In the genomic region with DNA sequence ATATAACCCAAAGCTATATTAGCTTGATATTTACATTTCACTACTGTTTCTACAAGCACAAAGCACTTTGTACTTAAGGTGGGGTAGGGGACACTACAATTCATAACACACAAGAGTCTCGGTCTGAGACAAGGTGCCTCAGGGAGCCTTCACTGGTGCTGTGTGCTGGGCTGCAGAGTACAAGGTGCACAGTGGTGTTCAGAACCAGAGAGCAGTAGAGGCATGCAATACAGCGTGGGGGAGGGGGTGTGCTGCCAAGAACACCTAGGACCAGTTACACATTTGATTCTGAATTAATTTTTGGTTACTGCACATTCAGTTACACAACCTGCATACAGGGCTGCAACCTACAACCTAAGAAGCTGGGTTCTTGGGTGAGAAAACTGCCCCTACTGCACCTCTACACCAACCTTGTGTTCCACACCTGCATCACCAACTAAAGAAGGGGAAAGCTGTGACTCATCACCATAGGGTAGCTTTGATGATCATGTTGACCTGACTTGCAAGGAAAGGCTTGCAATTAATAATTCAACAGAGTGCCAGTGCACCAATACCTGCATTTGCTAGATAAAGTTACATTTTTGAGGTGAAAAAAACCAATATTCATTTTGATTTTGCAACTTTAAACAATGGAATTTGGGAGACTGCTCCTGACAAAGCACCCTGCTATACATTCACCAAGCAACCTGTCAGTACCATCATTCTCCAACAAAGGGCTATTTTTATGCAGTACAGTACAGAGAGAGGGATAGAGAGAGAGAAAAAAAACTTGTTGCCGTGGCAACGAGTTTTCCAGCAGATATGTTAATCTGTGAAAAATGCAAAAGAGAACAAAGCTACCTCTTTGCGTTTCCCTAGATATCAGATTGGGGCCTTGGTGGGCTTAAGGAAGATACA, we compare ENCODE assay signal across 16 mouse cellular contexts. TPM values are rescaled to one million over a fixed set of nuclear protein-coding genes. Genes with fewer than 3 reads are reported as not detected.
DNase-seq lines count a peak whose midpoint lies in the region; ATAC-seq and TF ChIP-seq lines count a peak whose summit lies in the region.
"Had no signal": no experiment of that assay in that cellular context is flagged by ENCODE, and none has a peak within 500 bp of the region (broad histone marks: within the 10 kb centered on the region; RNA-seq: fewer than 3 reads in every experiment).

No protein-coding gene starts in this region.

- no peaks in the 10 kb centered on the region for H3K4me1 ChIP-seq in forebrain, embryonic 14.5 days (ENCODE audit: control insufficient read depth, insufficient read depth, low read length)
- no peaks in the 10 kb centered on the region for H3K4me1 ChIP-seq in forebrain, embryonic 12.5 days
- H3K4me1 ChIP-seq: limb, embryonic 10.5 days; liver, embryonic 12.5 days had no signal

- peak overlapping the region; percentile 41; the same call in 1 of the 2 replicates for H3K27ac ChIP-seq in forebrain, embryonic 14.5 days (ENCODE audit: low read depth, low read length)
- no peak overlapping the region for H3K27ac ChIP-seq in forebrain, embryonic 12.5 days
- H3K27ac ChIP-seq in left cerebral cortex, adult 2 months: peak overlapping the region; percentile 2; the same call in 1 of the 2 replicates
- H3K27ac ChIP-seq: limb, embryonic 10.5 days; liver, embryonic 12.5 days; stomach, postnatal 0 days had no signal

- no peak for TF ChIP-seq CTCF in left cerebral cortex, adult 2 months (IDR thresholded peaks at IDR 0.05)

- no peak overlapping the region for H3K4me2 ChIP-seq in forebrain, embryonic 14.5 days (ENCODE audit: low read length)
- no peak overlapping the region for H3K4me2 ChIP-seq in forebrain, embryonic 12.5 days
- H3K4me2 ChIP-seq: liver, embryonic 12.5 days had no signal

- H3K27me3 ChIP-seq in forebrain, embryonic 14.5 days (replicated peaks; ENCODE audit: control insufficient read depth, insufficient read depth, low read length): no peaks in the 10 kb centered on the region
- peaks cover 2% of the 10 kb centered on the region; the same call in 1 of the 2 replicates for H3K27me3 ChIP-seq in forebrain, embryonic 12.5 days
- H3K27me3 ChIP-seq: CH12.LX; liver, embryonic 12.5 days had no signal

- DNase-seq in forebrain, embryonic 14.5 days (ENCODE audit: low spot score): peak; percentile 66
- DNase-seq in left cerebral cortex, adult 2 months (ENCODE audit: extremely low spot score in 1 of 2, low spot score in 2 of 2): peak in 1 of 2 experiments; percentile 11
- no peak for DNase-seq in left cerebral cortex, adult 18-20 months (ENCODE audit: low spot score in 2 of 2)
- DNase-seq in right cerebral cortex, postnatal 10 days (ENCODE audit: low spot score in 2 of 2): peak; percentile 37 to 68
- no peak for DNase-seq in right cerebral cortex, postnatal 36 days (ENCODE audit: low spot score in 2 of 2)
- peak; percentile 50 for DNase-seq in telencephalon, adult 2 months (ENCODE audit: low read depth, low spot score)
- DNase-seq in spleen, postnatal 4 days (ENCODE audit: low spot score in 2 of 2): no peak
- DNase-seq: adrenal gland, postnatal 14 days; cerebellum, postnatal 10 days; kidney, adult 8-10 months; thymus, postnatal 36 days had no signal

- peak; percentile 84 for ATAC-seq in forebrain, embryonic 14.5 days
- no peak for ATAC-seq in forebrain, embryonic 12.5 days (ENCODE audit: low FRiP score)
- ATAC-seq: liver, embryonic 12.5 days had no signal

- intact Hi-C loops in left cerebral cortex, adult 2 months (cut with DNase I): no loop called here

- no peak overlapping the region for H3K4me3 ChIP-seq in forebrain, embryonic 14.5 days (ENCODE audit: low read depth, low read length)
- no peak overlapping the region for H3K4me3 ChIP-seq in forebrain, embryonic 12.5 days (replicated peaks)
- no peak overlapping the region for H3K4me3 ChIP-seq in left cerebral cortex, adult 2 months
- H3K4me3 ChIP-seq: limb, embryonic 10.5 days; liver, embryonic 12.5 days had no signal

- H3K9ac ChIP-seq in forebrain, embryonic 14.5 days (ENCODE audit: low read length): no peak overlapping the region
- H3K9ac ChIP-seq in forebrain, embryonic 12.5 days: no peak overlapping the region
- H3K9ac ChIP-seq: liver, embryonic 12.5 days had no signal

- no peaks in the 10 kb centered on the region for H3K36me3 ChIP-seq in forebrain, embryonic 14.5 days (ENCODE audit: control insufficient read depth, insufficient read depth, low read length)
- no peaks in the 10 kb centered on the region for H3K36me3 ChIP-seq in forebrain, embryonic 12.5 days (replicated peaks)
- H3K36me3 ChIP-seq: limb, embryonic 10.5 days; liver, embryonic 12.5 days had no signal

- H3K9me3 ChIP-seq in forebrain, embryonic 14.5 days (replicated peaks; ENCODE audit: control insufficient read depth, low read length): no peaks in the 10 kb centered on the region
- no peaks in the 10 kb centered on the region for H3K9me3 ChIP-seq in forebrain, embryonic 12.5 days
- H3K9me3 ChIP-seq: limb, embryonic 10.5 days; liver, embryonic 12.5 days had no signal

- WGBS in forebrain, embryonic 14.5 days: 73% methylated on average over 5 of the region's 5 CpGs
- 76% methylated on average over 5 of the region's 5 CpGs for WGBS in forebrain, embryonic 12.5 days

RNA-seq across cellular contexts. Expression of gene Reps2, which starts 22.0 kb away (rescaled TPM):
- polyA plus RNA-seq in forebrain, embryonic 14.5 days (2014; fragmentation: Nextera tagmentation; extraction: Ambion mirVana): 2.2 and 4.6 TPM in 2 replicates
- 1.4 and 1.5 TPM in 2 replicates for polyA plus RNA-seq in forebrain, embryonic 12.5 days (2016; fragmentation: Nextera tagmentation; extraction: Ambion mirVana)
- total RNA-seq in left cerebral cortex, adult 2 months (2021): 100 to 1,000 TPM; 147 to 153 TPM
- 100 to 1,000 TPM; 143 to 151 TPM for total RNA-seq in left cerebral cortex, adult 18-20 months (2021)
- total RNA-seq: CH12.LX had no signal

Comparison
In these comparisons a context has a peak if more than half of its experiments do, and no peak if none do; other contexts are left out.
1. DNase-seq: peak in forebrain, embryonic 14.5 days (single experiment), right cerebral cortex, postnatal 10 days (2 of 2) and telencephalon, adult 2 months (single experiment); none in left cerebral cortex, adult 18-20 months (0 of 2), right cerebral cortex, postnatal 36 days (0 of 2) and spleen, postnatal 4 days (0 of 2).